Mouse (Mus musculus) liver, postnatal 0 days (tissue): ENCODE measurements around the gene Cwc22. TPM values are rescaled to one million over a fixed set of nuclear protein-coding genes. Genes with fewer than 3 reads are reported as not detected.

Experiments used
- ATAC-seq: fragments of 200-750 bp; cut with Nextera tagmentation; 2 replicates; pipeline ENCODE4 v1.8.0; 2017; ENCODE audit warnings: mild to moderate bottlenecking, moderate library complexity
- DNase-seq: peaks from one replicate; pipeline ENCODE4 v3.0.0-alpha.2; 2016
- H3K27ac ChIP-seq: fragments of 300-500 bp; sonication (generic); 2 replicates; pipeline ENCODE4 v1.5.1; 2014; ENCODE audit warnings: antibody characterized with exemption, moderate library complexity, mild to moderate bottlenecking, low read depth
- H3K27me3 ChIP-seq: fragments of 300-500 bp; sonication (generic); 2 replicates; pipeline ENCODE4 v1.6.1; 2014; ENCODE audit warnings: low read length, control low read depth, mixed read lengths; ENCODE audit not compliant: insufficient read depth
- H3K36me3 ChIP-seq: fragments of 300-500 bp; sonication (generic); replicated peaks from 2 replicates; pipeline ENCODE4 v1.6.1; 2014; ENCODE audit warnings: mild to moderate bottlenecking, control low read depth, low read length, moderate library complexity, mixed read lengths; ENCODE audit not compliant: insufficient read depth
- H3K4me1 ChIP-seq: fragments of 300-500 bp; sonication (generic); 2 replicates; pipeline ENCODE4 v1.6.1; 2014; ENCODE audit warnings: antibody characterized with exemption, mild to moderate bottlenecking, control low read depth; ENCODE audit not compliant: insufficient read depth
- H3K4me2 ChIP-seq: fragments of 300-500 bp; sonication (generic); 2 replicates; pipeline ENCODE4 v1.6.1; 2014; ENCODE audit warnings: low read depth, mild to moderate bottlenecking, low read length, moderate library complexity, mixed read lengths
- H3K4me3 ChIP-seq: fragments of 300-500 bp; sonication (generic); 2 replicates; pipeline ENCODE4 v1.5.1; 2014; ENCODE audit warnings: low read depth, low read length
- H3K9ac ChIP-seq: fragments of 300-500 bp; sonication (generic); replicated peaks from 2 replicates; pipeline ENCODE4 v1.6.1; 2014; ENCODE audit warnings: mild to moderate bottlenecking, moderate library complexity
- H3K9me3 ChIP-seq: fragments of 300-500 bp; sonication (generic); 2 replicates; pipeline ENCODE4 v1.6.1; 2016; ENCODE audit warnings: mild to moderate bottlenecking, control low read depth, low read length, mixed read lengths
- CTCF ChIP-seq: sonication (generic); IDR thresholded peaks from 2 replicates; pipeline ENCODE4 v1.5.1; 2016; ENCODE audit warnings: antibody characterized with exemption, low read depth
- EP300 ChIP-seq: IDR thresholded peaks from 2 replicates; pipeline ENCODE4 v1.6.1; 2016; ENCODE audit warnings: antibody characterized with exemption, low read depth, mild to moderate bottlenecking
- WGBS: fragments of 180-500 bp; shearing (Covaris S2); extraction: QIAGEN DNeasy Blood & Tissue Kit; methylation state at CpG from one replicate; pipeline ENCODE4 v1.1.7; 2014; ENCODE audit not compliant: insufficient replicate concordance; 5-methylcytosine and 5-hydroxymethylcytosine counted together
- polyA plus RNA-seq: library from polyadenylated mRNA; unstranded; fragments of >200 nt; fragmentation: Nextera tagmentation; extraction: Ambion mirVana; gene quantifications from 2 replicates; pipeline ENCODE4 v1.2.1, GENCODE M21; 2015

The Cwc22 gene
- polyA plus RNA-seq, 1 experiment from 2014 or later, result 9.0 TPM

DNA sequence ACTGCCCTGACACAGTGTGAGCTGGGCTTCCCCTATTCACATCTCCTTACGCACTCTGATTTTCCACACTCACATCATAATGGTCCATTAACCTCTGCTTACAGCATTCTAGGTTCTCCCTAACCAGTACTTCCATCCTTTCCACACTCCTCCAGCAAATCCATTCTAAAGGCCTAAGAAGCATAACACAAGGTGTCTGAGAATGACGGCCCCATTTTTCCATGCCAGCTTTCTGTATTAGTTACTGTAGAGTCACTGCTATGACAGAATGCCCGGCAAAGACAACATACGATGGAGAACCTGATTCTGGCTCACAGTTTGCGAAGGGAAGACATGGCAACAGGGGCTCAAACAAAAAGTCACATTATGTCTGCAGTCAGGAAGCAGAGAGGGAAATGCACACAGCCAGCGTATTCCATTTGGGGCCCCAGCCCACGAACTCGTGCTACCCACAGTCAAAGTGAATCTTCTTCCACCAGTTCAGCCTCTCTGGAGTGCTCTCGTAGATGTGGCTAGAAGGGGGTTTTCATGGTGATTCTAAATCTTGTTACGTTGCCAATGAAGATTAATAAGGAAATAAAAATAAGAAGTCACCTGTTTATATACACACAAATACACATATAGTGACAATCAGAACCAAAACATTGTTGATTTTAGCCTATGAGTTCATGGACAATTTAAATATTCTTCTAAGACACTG, 68.9 kb downstream of the Cwc22 start:
- 78% methylated on average over 10 of the region's 10 CpGs for WGBS
- Histone ChIP-seq H3K9me3 (no peaks in the 10 kb centered on the region), H3K27ac (no peak overlapping the region), H3K4me3 (no peak overlapping the region), H3K4me2 (no peak overlapping the region), H3K36me3 (no peaks in the 10 kb centered on the region), H3K27me3 (no peaks in the 10 kb centered on the region), H3K4me1 (no peaks in the 10 kb centered on the region), H3K9ac (no peak overlapping the region)
- ATAC-seq (no peak), DNase-seq (no peak)
- no peak for TF ChIP-seq EP300
- no peak for TF ChIP-seq CTCF

DNA sequence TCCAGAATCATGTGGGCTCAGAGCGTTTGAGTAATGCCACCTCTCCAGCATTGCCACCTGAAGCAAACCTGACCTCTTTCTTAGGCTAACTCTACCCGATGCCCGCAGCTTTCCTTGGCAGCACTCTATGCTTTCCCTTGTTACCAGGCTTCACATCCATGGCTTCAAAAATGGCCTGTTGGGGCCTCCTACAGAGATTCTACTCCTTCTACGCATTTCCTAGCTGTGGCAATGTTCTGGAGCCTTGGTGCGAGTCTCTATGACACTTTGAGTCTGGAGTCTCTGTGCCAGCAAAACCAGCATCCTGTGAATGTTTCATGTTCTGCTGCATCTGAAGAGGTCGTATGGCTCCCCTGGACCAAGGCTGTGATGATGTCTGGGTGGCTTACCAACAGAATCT, 69.8 kb downstream of the Cwc22 start:
- Histone ChIP-seq H3K36me3 (no peaks in the 10 kb centered on the region), H3K4me1 (no peaks in the 10 kb centered on the region), H3K27ac (no peak overlapping the region), H3K9ac (no peak overlapping the region), H3K4me2 (no peak overlapping the region), H3K27me3 (no peaks in the 10 kb centered on the region), H3K9me3 (no peaks in the 10 kb centered on the region), H3K4me3 (no peak overlapping the region)
- 73% methylated on average over 6 of the region's 6 CpGs for WGBS
- DNase-seq (no peak), ATAC-seq (no peak)
- TF ChIP-seq EP300 (no peak), CTCF (no peak)

DNA sequence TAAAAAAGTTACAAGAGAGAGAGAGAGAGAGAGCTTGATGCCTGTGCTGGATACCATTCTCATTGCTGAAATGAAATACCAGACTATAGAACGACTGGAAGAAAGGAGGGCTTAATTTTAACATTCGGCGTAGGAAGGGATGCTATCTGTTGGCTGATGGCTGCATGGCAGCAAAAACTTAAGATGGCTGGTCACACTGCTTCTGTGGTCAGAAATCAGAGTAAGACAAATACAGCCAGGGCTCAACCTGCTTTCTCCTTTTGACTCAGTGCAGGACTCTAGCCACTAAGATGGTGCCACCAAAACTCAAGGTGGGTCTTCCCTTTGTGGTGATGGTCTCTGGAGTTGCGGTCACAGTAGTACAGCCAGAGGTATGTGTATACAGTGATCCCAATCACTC, 70.7 kb downstream of the Cwc22 start:
- TF ChIP-seq CTCF (no peak), EP300 (no peak)
- no peaks in the 10 kb centered on the region for H3K4me1 ChIP-seq
- 81% methylated on average over 4 of the region's 4 CpGs for WGBS

DNA sequence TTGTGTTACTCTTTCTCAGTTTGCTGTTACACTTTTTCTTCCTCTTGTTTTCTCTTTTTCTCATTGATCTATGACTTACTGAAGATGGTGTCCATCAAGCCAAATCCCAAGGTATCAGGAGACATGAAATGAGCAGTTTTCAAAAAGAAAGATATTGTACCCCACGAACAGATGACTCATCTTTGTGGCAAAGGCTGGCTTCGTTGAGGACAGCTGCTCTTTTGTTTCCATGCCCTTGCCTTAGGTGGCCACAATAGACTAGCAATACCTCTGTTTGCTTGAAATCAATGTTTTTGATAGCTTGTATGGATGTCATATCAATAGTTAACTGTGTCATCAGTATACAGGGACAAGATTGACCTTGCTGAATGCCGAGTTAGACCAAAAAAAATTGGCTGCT, 71.5 kb downstream of the Cwc22 start:
- ATAC-seq (no peak), DNase-seq (no peak)
- no peak overlapping the region for H3K4me3 ChIP-seq
- no peak overlapping the region for H3K9ac ChIP-seq
- no peaks in the 10 kb centered on the region for H3K36me3 ChIP-seq
- H3K27ac ChIP-seq, result no peak overlapping the region
- no peaks in the 10 kb centered on the region for H3K4me1 ChIP-seq
- H3K4me2 ChIP-seq, result no peak overlapping the region
- WGBS, result 58% methylated on average over 3 of the region's 3 CpGs
- TF ChIP-seq CTCF, result no peak
- no peak for TF ChIP-seq EP300
- H3K9me3 ChIP-seq, result no peaks in the 10 kb centered on the region
- H3K27me3 ChIP-seq, result no peaks in the 10 kb centered on the region

More for the DNA sequence above, 70.7 kb downstream of the Cwc22 start:
- no peak overlapping the region for H3K9ac ChIP-seq
- H3K4me2 ChIP-seq, result no peak overlapping the region
- no peak overlapping the region for H3K4me3 ChIP-seq
- DNase-seq (no peak), ATAC-seq (no peak)
- no peaks in the 10 kb centered on the region for H3K27me3 ChIP-seq
- no peaks in the 10 kb centered on the region for H3K9me3 ChIP-seq
- H3K36me3 ChIP-seq, result no peaks in the 10 kb centered on the region
- H3K27ac ChIP-seq, result no peak overlapping the region

DNA sequence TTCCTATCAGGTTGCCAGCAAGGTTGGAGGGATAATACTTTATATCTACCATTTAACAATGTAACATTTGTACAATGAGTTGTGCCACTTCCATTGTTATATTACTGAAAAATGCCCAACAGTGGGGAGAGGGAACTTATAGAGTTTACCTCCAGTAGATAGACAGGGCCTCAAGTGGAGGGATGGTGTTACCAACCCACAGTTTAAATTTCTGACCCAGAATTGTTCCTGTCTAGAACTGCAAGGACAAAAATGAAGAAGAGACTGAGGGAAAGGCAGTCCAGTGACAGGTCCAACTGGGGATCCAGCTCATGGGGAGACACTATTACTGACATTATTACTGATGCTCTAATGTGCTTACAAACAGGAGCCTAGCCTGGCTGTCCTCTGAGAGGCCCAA, 72.4 kb downstream of the Cwc22 start:
- Histone ChIP-seq H3K9me3 (no peaks in the 10 kb centered on the region), H3K4me2 (no peak overlapping the region), H3K9ac (no peak overlapping the region), H3K4me3 (no peak overlapping the region), H3K4me1 (no peaks in the 10 kb centered on the region), H3K27me3 (no peaks in the 10 kb centered on the region), H3K27ac (no peak overlapping the region), H3K36me3 (no peaks in the 10 kb centered on the region)
- no peak for ATAC-seq
- no peak for TF ChIP-seq EP300
- TF ChIP-seq CTCF, result no peak
- no peak for DNase-seq

DNA sequence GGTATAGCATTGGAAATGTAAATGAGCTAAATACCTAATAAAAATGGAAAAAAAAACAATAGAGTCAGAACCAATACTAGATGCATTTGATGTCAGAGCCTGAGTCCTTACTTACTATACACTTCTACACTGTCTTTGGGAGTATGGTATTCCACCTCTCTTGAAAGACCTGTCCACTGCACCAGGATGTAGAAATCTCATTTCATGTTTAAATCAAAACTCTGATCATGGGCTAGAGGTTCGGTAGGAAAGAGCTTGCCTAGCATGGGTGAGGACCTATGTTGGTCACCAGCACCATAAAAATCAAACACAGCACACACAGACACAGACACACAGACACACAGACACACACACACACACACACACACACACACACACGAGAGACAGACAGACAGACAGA, 73.5 kb downstream of the Cwc22 start:
- no peak for TF ChIP-seq EP300
- Histone ChIP-seq H3K9ac (no peak overlapping the region), H3K36me3 (no peaks in the 10 kb centered on the region), H3K4me2 (no peak overlapping the region), H3K27ac (no peak overlapping the region), H3K4me3 (no peak overlapping the region), H3K4me1 (no peaks in the 10 kb centered on the region), H3K9me3 (no peaks in the 10 kb centered on the region), H3K27me3 (no peaks in the 10 kb centered on the region)
- WGBS, result 54% methylated on average over 2 of the region's 2 CpGs
- no peak for ATAC-seq
- no peak for DNase-seq

DNA sequence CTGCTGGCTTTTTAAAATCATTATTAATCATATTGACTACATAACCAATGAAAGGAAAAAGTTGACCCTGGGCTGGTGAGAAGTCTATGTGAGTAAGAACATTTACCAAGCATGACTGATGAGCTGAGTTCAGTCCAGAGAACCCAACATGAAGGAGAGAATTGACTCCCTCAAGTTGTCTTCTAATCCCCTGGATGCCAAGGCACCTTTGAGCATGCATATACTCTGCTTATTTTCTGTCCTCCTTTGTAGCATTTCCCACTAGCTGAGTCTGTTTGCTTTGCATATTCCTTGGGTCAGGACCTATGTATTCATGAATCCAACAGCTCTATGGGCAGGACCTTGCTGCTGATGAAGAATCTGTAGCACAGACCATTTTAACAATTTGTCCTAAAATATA, 75.0 kb downstream of the Cwc22 start:
- H3K4me2 ChIP-seq, result no peak overlapping the region

More for the DNA sequence above, 75.0 kb downstream of the Cwc22 start:
- Histone ChIP-seq H3K4me1 (no peaks in the 10 kb centered on the region), H3K9me3 (no peaks in the 10 kb centered on the region), H3K36me3 (no peaks in the 10 kb centered on the region), H3K27me3 (no peaks in the 10 kb centered on the region), H3K4me3 (no peak overlapping the region), H3K27ac (no peak overlapping the region), H3K9ac (no peak overlapping the region)
- DNase-seq (no peak), ATAC-seq (no peak)
- no peak for TF ChIP-seq EP300
- TF ChIP-seq CTCF, result no peak
